Mouse (Mus musculus): ENCODE measurements around the gene Etv5. TPM values are rescaled to one million over a fixed set of nuclear protein-coding genes. Genes with fewer than 3 reads are reported as not detected.
A peak's percentile ranks its signal among the peaks of the same experiment; 100 is the strongest.
"Not testable (repeated sequence)": the region's sequence is repeated elsewhere in the genome, so short reads cannot be mapped to it uniquely, and the experiment has no call there.

The Etv5 gene
- polyA plus RNA-seq, 1 experiment, result 76.2 TPM

- peak overlapping the region; percentile 92; the same call in 1 of the 2 replicates for H3K27ac ChIP-seq (ENCODE audit: insufficient read depth, low read length)
- peaks cover 2% of the 10 kb centered on the region; the same call in 1 of the 2 replicates for H3K4me1 ChIP-seq (ENCODE audit: control insufficient read depth, insufficient read depth, low read length)
- no peak overlapping the region for H3K4me3 ChIP-seq (ENCODE audit: insufficient read depth, low read length)
- no peak for TF ChIP-seq POLR2A (IDR thresholded peaks at IDR 0.05; ENCODE audit: extremely low read depth, insufficient read depth, low read length)
- TF ChIP-seq CTCF (IDR thresholded peaks at IDR 0.05; ENCODE audit: extremely low read depth, insufficient read depth, low read length), result no peak
Observed at GRCm38 (mm10) chr16:22365596-22365995, 73.9 kb downstream of the Etv5 start.

GRCm38 (mm10) chr16:22358701-22359354, 80.7 kb downstream of the Etv5 start:
- no peak overlapping the region for H3K4me3 ChIP-seq (ENCODE audit: insufficient read depth, low read length)
- no peaks in the 10 kb centered on the region; the same call in 1 of the 2 replicates for H3K4me1 ChIP-seq (ENCODE audit: control insufficient read depth, insufficient read depth, low read length)
- no peak overlapping the region for H3K27ac ChIP-seq (ENCODE audit: insufficient read depth, low read length)
- no peak for TF ChIP-seq CTCF (IDR thresholded peaks at IDR 0.05; ENCODE audit: extremely low read depth, insufficient read depth, low read length)
- no peak for TF ChIP-seq POLR2A (IDR thresholded peaks at IDR 0.05; ENCODE audit: extremely low read depth, insufficient read depth, low read length)

- H3K4me1 ChIP-seq (ENCODE audit: control insufficient read depth, insufficient read depth, low read length); H3K27ac ChIP-seq (ENCODE audit: insufficient read depth, low read length); H3K4me3 ChIP-seq (ENCODE audit: insufficient read depth, low read length): not testable (repeated sequence)
Observed at GRCm38 (mm10) chr16:22354177-22354576, 85.3 kb downstream of the Etv5 start.

GRCm38 (mm10) chr16:22353639-22354038, 85.9 kb downstream of the Etv5 start:
- H3K4me1 ChIP-seq (ENCODE audit: control insufficient read depth, insufficient read depth, low read length), result peaks cover 3% of the 10 kb centered on the region; the same call in 1 of the 2 replicates
- no peak overlapping the region for H3K4me3 ChIP-seq (ENCODE audit: insufficient read depth, low read length)
- H3K27ac ChIP-seq (ENCODE audit: insufficient read depth, low read length), result no peak overlapping the region
- no peak for TF ChIP-seq POLR2A (IDR thresholded peaks at IDR 0.05; ENCODE audit: extremely low read depth, insufficient read depth, low read length)
- TF ChIP-seq CTCF (IDR thresholded peaks at IDR 0.05; ENCODE audit: extremely low read depth, insufficient read depth, low read length), result no peak

- H3K4me3 ChIP-seq (ENCODE audit: insufficient read depth, low read length), result no peak overlapping the region
- peaks cover 5% of the 10 kb centered on the region; the same call in 1 of the 2 replicates for H3K4me1 ChIP-seq (ENCODE audit: control insufficient read depth, insufficient read depth, low read length)
- no peak for TF ChIP-seq CTCF (IDR thresholded peaks at IDR 0.05; ENCODE audit: extremely low read depth, insufficient read depth, low read length)
- TF ChIP-seq POLR2A (IDR thresholded peaks at IDR 0.05; ENCODE audit: extremely low read depth, insufficient read depth, low read length), result no peak
Observed at GRCm38 (mm10) chr16:22351194-22351593, 88.3 kb downstream of the Etv5 start.

GRCm38 (mm10) chr16:22349798-22350197, 89.7 kb downstream of the Etv5 start:
- Histone ChIP-seq H3K4me3 (ENCODE audit: insufficient read depth, low read length) (no peak overlapping the region), H3K27ac (ENCODE audit: insufficient read depth, low read length) (no peak overlapping the region), H3K4me1 (ENCODE audit: control insufficient read depth, insufficient read depth, low read length) (peaks cover 5% of the 10 kb centered on the region; the same call in 1 of the 2 replicates)
- no peak for TF ChIP-seq CTCF (IDR thresholded peaks at IDR 0.05; ENCODE audit: extremely low read depth, insufficient read depth, low read length)
- TF ChIP-seq POLR2A (IDR thresholded peaks at IDR 0.05; ENCODE audit: extremely low read depth, insufficient read depth, low read length), result no peak

More at GRCm38 (mm10) chr16:22351194-22351593, 88.3 kb downstream of the Etv5 start:
- H3K27ac ChIP-seq (ENCODE audit: insufficient read depth, low read length), result no peak overlapping the region

- TF ChIP-seq CTCF (IDR thresholded peaks at IDR 0.05; ENCODE audit: extremely low read depth, insufficient read depth, low read length) (no peak), POLR2A (IDR thresholded peaks at IDR 0.05; ENCODE audit: extremely low read depth, insufficient read depth, low read length) (no peak)
Observed at GRCm38 (mm10) chr16:22348478-22349270, 90.8 kb downstream of the Etv5 start.

GRCm38 (mm10) chr16:22348014-22348413, 91.5 kb downstream of the Etv5 start:
- TF ChIP-seq POLR2A (IDR thresholded peaks at IDR 0.05; ENCODE audit: extremely low read depth, insufficient read depth, low read length), result no peak
- TF ChIP-seq CTCF (IDR thresholded peaks at IDR 0.05; ENCODE audit: extremely low read depth, insufficient read depth, low read length), result no peak
- Histone ChIP-seq H3K27ac (ENCODE audit: insufficient read depth, low read length) (peak overlapping the region; percentile 98), H3K4me1 (ENCODE audit: control insufficient read depth, insufficient read depth, low read length) (peaks cover 5% of the 10 kb centered on the region; the same call in 1 of the 2 replicates), H3K4me3 (ENCODE audit: insufficient read depth, low read length) (no peak overlapping the region)

More at GRCm38 (mm10) chr16:22348478-22349270, 90.8 kb downstream of the Etv5 start:
- peaks cover 5% of the 10 kb centered on the region; the same call in 1 of the 2 replicates for H3K4me1 ChIP-seq (ENCODE audit: control insufficient read depth, insufficient read depth, low read length)
- no peak overlapping the region for H3K4me3 ChIP-seq (ENCODE audit: insufficient read depth, low read length)
- peak overlapping the region; percentile 98 for H3K27ac ChIP-seq (ENCODE audit: insufficient read depth, low read length)

- Histone ChIP-seq H3K4me3 (ENCODE audit: insufficient read depth, low read length) (no peak overlapping the region), H3K4me1 (ENCODE audit: control insufficient read depth, insufficient read depth, low read length) (no peaks in the 10 kb centered on the region), H3K27ac (ENCODE audit: insufficient read depth, low read length) (no peak overlapping the region)
- no peak for TF ChIP-seq POLR2A (IDR thresholded peaks at IDR 0.05; ENCODE audit: extremely low read depth, insufficient read depth, low read length)
- TF ChIP-seq CTCF (IDR thresholded peaks at IDR 0.05; ENCODE audit: extremely low read depth, insufficient read depth, low read length), result no peak
Observed at GRCm38 (mm10) chr16:22341236-22341671, 98.3 kb downstream of the Etv5 start.
